Mouse (Mus musculus) left cerebral cortex, postnatal 4 days (tissue): ENCODE results near the gene Soat2. TPM values are rescaled to one million over a fixed set of nuclear protein-coding genes. Genes with fewer than 3 reads are reported as not detected.

ENCODE experiments used
- DNase-seq: peaks from one replicate; pipeline ENCODE4 v3.0.0-alpha.2; 2022
- intact Hi-C: fragments of 180-260 bp; cut with DNase I; formaldehyde crosslinking; loops from one replicate; pipeline ENCODE4 v1.15.1; 2025
- total RNA-seq, 2 experiments: library from RNA; stranded (reverse); gene quantifications; 2 replicates each; pipeline ENCODE4 v1.2.3; 2021

The Soat2 gene
- total RNA-seq, 2 experiments from 2014 or later = not detected

GRCm38 (mm10) chr15:102179924-102180323 is 29.6 kb downstream of the Soat2 start:
- intact Hi-C loops = loop anchor here (5.0 kb wide), 1 partner anchor 42 kb away; no protein-coding TSS in a partner anchor
- no peak for DNase-seq

GRCm38 (mm10) chr15:102183076-102183475 is 32.8 kb downstream of the Soat2 start:
- intact Hi-C loops = no loop called here
- no peak for DNase-seq

DNA sequence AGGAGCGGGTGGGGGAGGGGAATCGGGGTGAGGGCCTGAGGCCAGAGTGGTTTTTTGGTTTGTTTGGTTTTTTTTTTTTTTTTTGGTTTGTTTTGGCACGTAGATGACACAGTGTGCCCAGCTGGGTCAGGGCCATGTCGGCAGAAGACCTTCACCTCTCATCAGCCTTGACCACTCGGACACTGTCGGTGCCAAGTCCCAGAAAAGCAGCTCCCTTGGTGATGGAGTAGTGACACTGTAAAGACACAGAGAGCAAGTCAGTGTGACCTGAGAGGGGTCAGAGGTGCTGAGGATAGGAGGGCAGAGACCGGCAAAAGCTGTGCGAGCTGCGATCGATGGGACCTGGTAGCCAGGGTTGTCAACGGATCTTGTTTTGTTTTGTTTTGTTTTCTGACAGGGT is 35.9 kb downstream of the Soat2 start:
- no peak for DNase-seq
- intact Hi-C loops = no loop called here

GRCm38 (mm10) chr15:102188096-102188495 is 37.8 kb downstream of the Soat2 start:
- no peak for DNase-seq
- intact Hi-C loops = no loop called here

GRCm38 (mm10) chr15:102188883-102189282 is 38.6 kb downstream of the Soat2 start:
- no peak for DNase-seq
- intact Hi-C loops = no loop called here

- intact Hi-C loops = no loop called here
- DNase-seq = no peak
Observed at GRCm38 (mm10) chr15:102191699-102192098, 41.4 kb downstream of the Soat2 start.

- no peak for DNase-seq
- intact Hi-C loops = no loop called here
Observed at GRCm38 (mm10) chr15:102192271-102192812, 42.0 kb downstream of the Soat2 start.

GRCm38 (mm10) chr15:102192820-102193386 is 42.6 kb downstream of the Soat2 start:
- intact Hi-C loops = no loop called here
- no peak for DNase-seq

GRCm38 (mm10) chr15:102193652-102194051 is 43.3 kb downstream of the Soat2 start:
- DNase-seq = no peak
- intact Hi-C loops = no loop called here

DNA sequence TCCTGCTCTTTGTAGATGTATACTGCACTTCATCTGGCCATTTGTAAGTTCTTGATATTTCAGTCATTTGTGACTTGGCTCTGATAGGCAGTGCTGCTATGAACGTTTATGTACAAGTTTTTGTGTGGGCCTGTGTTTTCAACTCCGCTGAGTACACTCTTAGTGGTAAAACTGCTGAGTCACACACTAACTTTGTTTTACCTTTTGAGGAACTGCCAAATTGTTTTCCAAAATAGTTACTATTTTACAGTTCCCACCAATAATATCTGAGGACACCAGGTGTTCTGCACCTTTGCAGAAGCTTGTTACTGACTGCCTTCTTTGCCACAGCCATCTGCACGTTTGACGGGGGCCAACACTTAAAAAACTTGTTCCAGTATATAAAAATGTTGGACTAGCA is 44.1 kb downstream of the Soat2 start:
- no peak for DNase-seq
- intact Hi-C loops = no loop called here

DNA sequence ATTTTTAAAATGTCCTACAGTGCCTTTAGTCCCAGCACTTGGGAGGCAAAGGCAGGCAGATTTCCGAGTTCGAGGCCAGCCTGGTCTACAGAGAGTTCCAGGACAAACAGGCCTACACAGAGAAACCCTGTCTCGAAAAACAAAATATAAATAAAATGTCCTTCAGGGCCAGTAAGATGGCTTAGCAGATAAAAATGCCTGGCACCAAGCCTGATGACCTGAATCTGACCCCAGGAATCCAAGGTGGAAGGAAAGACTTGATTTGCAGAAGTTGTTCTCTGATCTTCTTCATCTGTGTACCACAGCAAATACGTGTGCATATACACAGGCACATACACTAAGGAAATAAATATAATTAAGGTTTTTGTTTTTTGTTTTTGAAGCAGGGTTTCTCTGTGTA is 45.0 kb downstream of the Soat2 start:
- DNase-seq = no peak
- intact Hi-C loops = no loop called here

DNA sequence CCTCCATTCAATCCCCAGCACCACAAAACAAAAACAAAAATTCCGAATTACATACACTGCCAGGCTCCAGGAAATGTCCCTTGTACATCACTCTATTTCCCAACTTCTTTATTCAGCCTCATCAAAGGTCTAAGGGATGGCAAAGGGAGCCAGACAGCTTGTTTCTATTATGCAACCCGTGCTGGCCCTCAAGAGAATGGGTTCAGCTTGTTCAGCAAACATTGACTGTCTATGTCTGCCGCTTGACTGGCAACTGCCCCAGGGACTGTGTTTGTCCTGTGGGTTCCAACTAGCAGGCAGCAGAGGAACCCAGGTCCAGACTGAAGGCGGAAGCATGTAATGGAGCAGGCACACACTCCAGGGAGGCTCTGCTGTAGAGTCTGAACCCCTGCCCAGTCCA is 48.5 kb downstream of the Soat2 start:
- DNase-seq = no peak
- intact Hi-C loops = no loop called here

DNA sequence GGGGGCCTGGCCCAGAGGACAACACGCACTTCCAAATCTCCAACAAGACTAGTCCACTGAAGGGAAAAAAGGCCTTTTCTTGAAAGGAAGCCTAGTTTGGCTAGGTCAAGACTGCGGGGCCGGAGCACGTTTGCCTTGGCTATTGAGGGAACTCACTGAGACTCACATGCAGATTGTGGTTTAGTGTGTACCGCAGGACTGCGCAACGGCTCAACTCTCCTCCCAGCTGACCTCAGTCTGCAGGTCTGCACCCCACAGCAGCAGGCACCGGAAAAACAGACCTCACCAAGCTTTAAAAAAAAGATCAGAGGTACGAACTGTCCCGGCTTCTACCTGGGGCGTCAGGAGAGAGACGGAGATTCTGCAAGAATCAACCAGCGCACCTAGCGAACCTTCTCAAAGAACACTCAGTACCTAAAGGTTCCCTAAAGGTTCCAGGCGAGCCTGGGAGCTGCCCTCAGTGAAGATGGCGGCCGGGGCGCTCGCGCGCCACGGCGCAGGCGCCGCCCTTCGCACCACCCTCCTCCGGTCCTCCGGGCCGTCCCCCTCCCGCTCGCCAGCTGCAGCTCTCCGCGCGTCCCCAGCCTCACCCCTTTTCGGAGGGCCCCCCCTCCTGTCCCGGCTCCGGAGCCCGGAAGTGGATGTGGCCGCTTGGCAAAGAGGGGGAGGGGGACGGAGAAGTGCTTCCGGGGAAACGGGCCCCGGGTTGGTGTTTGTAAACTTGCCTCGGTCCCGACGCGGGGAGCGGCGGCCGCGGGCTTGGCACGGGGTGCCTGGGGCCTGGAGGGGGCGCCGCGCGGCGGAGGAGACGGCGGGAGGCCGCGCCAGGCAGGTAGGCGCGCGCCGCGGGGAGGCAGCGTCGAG is 52.9 kb downstream of the Soat2 start, which contains the start of gene Zfp740:
Gene Zfp740 (plus strand): TSS at position 279 of the 864 bp plus-strand sequence.
- DNase-seq = peak; percentile 99
- intact Hi-C loops = no loop called here

DNA sequence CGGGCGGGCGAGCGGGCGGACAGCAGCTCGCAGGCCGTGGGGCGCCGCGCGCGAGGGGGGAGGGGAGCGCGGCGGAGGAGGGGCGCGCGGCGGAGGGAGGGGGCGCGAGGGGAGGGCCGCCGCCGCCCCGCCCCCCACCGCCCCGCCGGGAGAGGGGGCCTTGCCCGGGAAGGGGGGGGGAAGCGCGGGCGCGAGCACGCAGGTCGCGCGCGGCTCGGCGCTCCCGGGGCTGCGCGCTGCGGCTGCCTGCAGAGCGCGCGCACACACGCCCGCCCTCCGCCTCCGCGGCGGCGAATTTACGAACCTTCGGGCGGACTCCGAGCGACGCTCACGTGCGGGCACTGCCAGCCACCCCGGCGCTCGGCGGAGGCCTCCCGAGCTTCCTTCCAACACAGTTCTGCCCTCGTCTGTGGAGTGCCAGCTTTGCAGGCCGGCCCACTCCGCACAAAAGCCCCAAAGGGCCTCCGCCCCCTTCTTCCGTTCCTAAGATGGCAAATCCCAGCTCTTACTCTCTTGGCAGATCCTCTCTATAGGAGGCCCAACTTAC is 53.6 kb downstream of the Soat2 start:
- peak; percentile 75 for DNase-seq
- intact Hi-C loops = no loop called here

GRCm38 (mm10) chr15:102204674-102205505 is 54.6 kb downstream of the Soat2 start, which contains the start of gene Csad:
Gene Csad, minus strand, starts transcription at chr15:102204724.
- intact Hi-C loops = no loop called here

GRCm38 (mm10) chr15:102205779-102206178 is 55.5 kb downstream of the Soat2 start:
- intact Hi-C loops = no loop called here
- DNase-seq = peak; percentile 69

More at GRCm38 (mm10) chr15:102204674-102205505, 54.6 kb downstream of the Soat2 start, which contains the start of gene Csad:
- DNase-seq = no peak

- intact Hi-C loops = no loop called here
- no peak for DNase-seq
Observed at GRCm38 (mm10) chr15:102207351-102207750, 57.0 kb downstream of the Soat2 start.

- no peak for DNase-seq
- intact Hi-C loops = no loop called here
Observed at GRCm38 (mm10) chr15:102208092-102208561, 57.8 kb downstream of the Soat2 start.

- intact Hi-C loops = no loop called here
- DNase-seq = no peak
Observed at GRCm38 (mm10) chr15:102209114-102209513, 58.8 kb downstream of the Soat2 start.

DNA sequence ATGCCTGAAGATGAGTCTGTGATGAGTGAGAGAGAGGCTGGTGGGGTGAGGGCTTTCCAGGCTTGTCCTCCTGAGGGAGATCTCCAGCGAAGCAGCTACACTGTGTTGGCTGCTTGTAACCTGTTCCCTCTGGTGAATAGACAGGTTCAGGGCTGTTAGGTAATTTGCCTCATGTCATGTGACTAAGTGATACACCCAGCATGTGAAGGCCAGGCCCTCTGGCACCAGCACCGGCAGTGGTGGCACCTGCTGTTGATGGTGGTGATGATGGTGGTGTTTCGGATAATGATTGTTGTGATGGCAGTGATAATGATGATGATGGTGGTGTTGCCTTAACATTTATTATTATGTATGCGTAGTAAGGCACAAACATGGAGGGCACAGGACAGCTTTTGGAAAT is 60.5 kb downstream of the Soat2 start:
- intact Hi-C loops = no loop called here
- no peak for DNase-seq
